Mouse (Mus musculus) lung, postnatal 0 days (tissue): Measurements from ENCODE around the gene Nup188.

ENCODE experiments used
- CTCF ChIP-seq: IDR thresholded peaks from 2 replicates; pipeline ENCODE4 v1.5.1; 2016; ENCODE audit warnings: antibody characterized with exemption, mild to moderate bottlenecking
- EP300 ChIP-seq: IDR thresholded peaks from 2 replicates; pipeline ENCODE4 v1.6.1; 2016; ENCODE audit warnings: antibody characterized with exemption, mild to moderate bottlenecking, control low read depth

DNA sequence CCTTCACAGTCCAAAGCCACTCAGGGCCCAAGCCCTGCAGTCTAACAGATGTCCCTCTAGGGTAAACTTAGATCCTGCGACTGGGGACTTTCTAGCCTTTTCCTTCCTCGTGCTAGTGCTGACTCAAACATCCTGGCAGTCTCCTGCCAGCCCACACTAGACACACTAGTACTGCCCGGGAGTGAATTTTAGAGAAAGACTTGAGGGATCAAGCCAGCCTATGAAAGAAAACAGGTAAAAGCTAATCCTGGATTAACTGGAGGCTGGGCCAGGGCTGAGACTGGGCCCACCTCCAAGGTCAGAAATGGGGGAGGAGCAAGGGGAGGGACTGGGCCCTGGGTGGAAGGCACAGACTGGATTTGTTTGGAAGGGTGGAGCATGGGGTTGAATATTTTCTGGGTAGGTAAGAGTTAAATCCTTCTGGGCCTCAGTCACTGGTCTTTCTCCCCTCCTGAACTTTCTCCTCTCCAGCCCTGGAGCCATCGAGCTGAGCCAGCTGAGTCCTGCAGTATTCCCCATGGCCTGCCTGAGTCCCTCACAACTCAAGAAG is 19.7 kb upstream of the Nup188 start:
- no peak for TF ChIP-seq CTCF
- no peak for TF ChIP-seq EP300
